Mouse (Mus musculus) myocyte (in vitro differentiated cells): ENCODE data around the gene Ly6f. TPM values are rescaled to one million over a fixed set of nuclear protein-coding genes. Genes with fewer than 3 reads are reported as not detected.
"Not testable (repeated sequence)": the region's sequence is repeated elsewhere in the genome, so short reads cannot be mapped to it uniquely, and the experiment has no call there.

ENCODE experiments used
- H3K27me3 ChIP-seq: one replicate; pipeline ENCODE4 v1.6.1; 2011; ENCODE audit not compliant: control insufficient read depth, insufficient read depth, insufficient read length
- H3K36me3 ChIP-seq: one replicate; pipeline ENCODE4 v1.6.1; 2011; ENCODE audit not compliant: control insufficient read depth, insufficient read depth
- H3K4me2 ChIP-seq: one replicate; pipeline ENCODE4 v1.6.1; 2011; ENCODE audit warnings: low read depth, control low read depth
- H3K4me3 ChIP-seq: one replicate; pipeline ENCODE4 v1.5.1; 2011; ENCODE audit warnings: mild to moderate bottlenecking, control low read depth, moderate library complexity
- H3K79me2 ChIP-seq: one replicate; pipeline ENCODE4 v1.6.1; 2011; ENCODE audit not compliant: control insufficient read depth, insufficient read depth
- H3ac ChIP-seq: one replicate; pipeline ENCODE4 v1.6.1; 2011; ENCODE audit not compliant: control insufficient read depth, insufficient read length
- CEBPB ChIP-seq: IDR thresholded peaks from 2 replicates; pipeline ENCODE4 v1.6.1; 2011; ENCODE audit warnings: mild to moderate bottlenecking, moderate library complexity; ENCODE audit not compliant: poor library complexity, insufficient read depth, severe bottlenecking
- E2F4 ChIP-seq: IDR thresholded peaks from one replicate; pipeline ENCODE4 v1.6.1; 2011; ENCODE audit warnings: mild to moderate bottlenecking, control low read depth, moderate library complexity; ENCODE audit not compliant: insufficient read depth
- MAX ChIP-seq: IDR thresholded peaks from one replicate; pipeline ENCODE4 v1.6.1; 2011; ENCODE audit warnings: low read depth, mild to moderate bottlenecking, control low read depth
- MYOD1 ChIP-seq, 3 experiments: IDR thresholded peaks; one replicate each; pipeline ENCODE4 v1.6.1; 2011; ENCODE audit warnings: control low read depth in 2 of 3, low read depth in 2 of 3, mild to moderate bottlenecking in 2 of 3, moderate library complexity in 1 of 3; ENCODE audit not compliant: insufficient read length in 2 of 3, control insufficient read depth in 1 of 3
- MYOG ChIP-seq, 3 experiments: IDR thresholded peaks; one replicate each; pipeline ENCODE4 v1.6.1; 2011; ENCODE audit warnings: control low read depth in 2 of 3, low read depth in 2 of 3, mild to moderate bottlenecking in 2 of 3; ENCODE audit not compliant: insufficient read length in 2 of 3, control insufficient read depth in 1 of 3, insufficient read depth in 1 of 3
- POLR2A ChIP-seq: IDR thresholded peaks from one replicate; pipeline ENCODE4 v1.6.1; 2011; ENCODE audit warnings: low read depth, mild to moderate bottlenecking, control low read depth, moderate library complexity; ENCODE audit not compliant: insufficient read length
- POLR2AphosphoS2 ChIP-seq: IDR thresholded peaks from one replicate; pipeline ENCODE4 v1.6.1; 2011; ENCODE audit warnings: low read depth, control low read depth; ENCODE audit not compliant: insufficient read length
- REST ChIP-seq: IDR thresholded peaks from one replicate; pipeline ENCODE4 v1.6.1; 2011; ENCODE audit warnings: mild to moderate bottlenecking, control low read depth, moderate library complexity; ENCODE audit not compliant: insufficient read depth, insufficient read length
- SRF ChIP-seq: IDR thresholded peaks from one replicate; pipeline ENCODE4 v1.6.1; 2011; ENCODE audit warnings: low read depth; ENCODE audit not compliant: control insufficient read depth, insufficient read length
- TCF12 ChIP-seq: IDR thresholded peaks from one replicate; pipeline ENCODE4 v1.6.1; 2011; ENCODE audit warnings: mild to moderate bottlenecking, control low read depth; ENCODE audit not compliant: poor library complexity, insufficient read depth, severe bottlenecking
- TCF3 ChIP-seq: IDR thresholded peaks from one replicate; pipeline ENCODE4 v1.6.1; 2011; ENCODE audit warnings: low read depth, control low read depth; ENCODE audit not compliant: insufficient read length
- USF1 ChIP-seq: IDR thresholded peaks from one replicate; pipeline ENCODE4 v1.6.1; 2011; ENCODE audit warnings: low read depth, mild to moderate bottlenecking, control low read depth, moderate library complexity
- polyA plus RNA-seq: library from polyadenylated mRNA; unstranded; fragments of >200 nt; fragmentation: generic; extraction: Trizol; gene quantifications from one replicate; pipeline ENCODE4 v1.2.1, GENCODE M21; 2012; ENCODE audit warnings: missing spikeins

The Ly6f gene
- polyA plus RNA-seq, 1 experiment: 0.64 TPM

DNA sequence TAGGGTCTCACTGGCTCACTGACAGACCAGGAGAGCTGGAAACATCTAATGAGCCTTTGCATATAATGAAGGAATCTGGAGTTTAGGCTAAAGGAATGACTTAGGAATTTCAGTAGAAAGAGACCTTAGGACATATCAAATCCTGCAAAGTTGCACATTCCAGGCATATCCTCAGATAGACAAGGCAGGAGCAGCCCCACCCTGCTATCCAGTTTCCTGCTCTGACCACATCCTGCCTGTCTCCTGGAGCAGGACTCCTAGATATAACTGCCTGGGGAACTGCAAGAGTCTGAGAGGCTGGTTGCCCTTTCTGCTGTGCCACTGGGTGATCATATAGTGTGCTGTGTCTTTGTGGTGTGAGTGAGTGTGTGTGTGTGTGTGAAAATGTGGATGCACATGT is 1.9 kb downstream of the Ly6f start:
- no peaks in the 10 kb centered on the region for H3K27me3 ChIP-seq
- no peak overlapping the region for H3K4me3 ChIP-seq
- H3K36me3 ChIP-seq: no peaks in the 10 kb centered on the region
- H3K79me2 ChIP-seq: no peaks in the 10 kb centered on the region
- H3ac ChIP-seq: no peak overlapping the region
- H3K4me2 ChIP-seq: peak overlapping the region; percentile 57
- TF ChIP-seq MYOG (IDR thresholded peaks at IDR 0.05; ENCODE audit: control insufficient read depth in 1 of 3, insufficient read depth in 1 of 3, insufficient read length in 2 of 3, low read depth in 2 of 3) (no peak), USF1 (no peak), SRF (no peak), POLR2AphosphoS2 (no peak), POLR2A (no peak), E2F4 (no peak), REST (no peak), MAX (no peak), TCF3 (no peak), MYOD1 (IDR thresholded peaks at IDR 0.05; ENCODE audit: control insufficient read depth in 1 of 3, insufficient read length in 2 of 3, low read depth in 2 of 3) (no peak), CEBPB (no peak), TCF12 (no peak)

DNA sequence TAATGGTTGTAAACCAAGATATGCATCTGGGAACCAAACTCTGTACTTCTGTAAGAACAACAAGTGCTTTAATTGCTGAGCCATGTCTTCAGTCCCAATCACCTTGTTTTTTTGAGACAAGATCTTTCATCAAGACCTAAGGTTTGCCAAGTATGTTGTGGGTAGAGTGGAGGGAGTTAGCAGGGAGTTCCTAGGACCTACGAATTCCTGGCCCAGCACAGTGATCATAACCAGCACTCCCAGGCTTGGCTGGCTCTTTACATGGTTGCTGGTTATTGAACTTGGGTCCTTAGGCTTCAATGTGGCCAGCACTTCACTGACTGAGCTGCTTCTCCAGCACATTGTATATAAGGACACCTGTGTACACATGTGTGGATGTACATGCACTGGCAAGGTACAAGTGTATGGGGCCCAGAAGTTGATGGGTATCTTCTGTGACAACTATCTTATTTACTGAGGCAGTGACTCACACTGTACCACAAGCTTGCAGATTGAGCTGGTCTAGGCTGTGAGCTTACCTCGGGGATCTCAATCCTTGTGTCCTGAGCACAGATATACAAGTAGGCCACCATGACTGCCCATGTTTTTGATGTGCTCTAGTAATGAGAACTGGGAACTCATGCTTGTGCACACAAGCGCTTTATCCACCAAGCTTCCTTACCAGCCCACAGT is 2.6 kb downstream of the Ly6f start:
- Histone ChIP-seq H3K27me3 (no peaks in the 10 kb centered on the region), H3ac (no peak overlapping the region), H3K36me3 (no peaks in the 10 kb centered on the region), H3K79me2 (no peaks in the 10 kb centered on the region), H3K4me3 (no peak overlapping the region), H3K4me2 (peak overlapping the region; percentile 57)
- TF ChIP-seq POLR2AphosphoS2 (no peak), E2F4 (no peak), REST (no peak), MYOG (IDR thresholded peaks at IDR 0.05; ENCODE audit: control insufficient read depth in 1 of 3, insufficient read depth in 1 of 3, insufficient read length in 2 of 3, low read depth in 2 of 3) (no peak), MAX (no peak), POLR2A (no peak)

DNA sequence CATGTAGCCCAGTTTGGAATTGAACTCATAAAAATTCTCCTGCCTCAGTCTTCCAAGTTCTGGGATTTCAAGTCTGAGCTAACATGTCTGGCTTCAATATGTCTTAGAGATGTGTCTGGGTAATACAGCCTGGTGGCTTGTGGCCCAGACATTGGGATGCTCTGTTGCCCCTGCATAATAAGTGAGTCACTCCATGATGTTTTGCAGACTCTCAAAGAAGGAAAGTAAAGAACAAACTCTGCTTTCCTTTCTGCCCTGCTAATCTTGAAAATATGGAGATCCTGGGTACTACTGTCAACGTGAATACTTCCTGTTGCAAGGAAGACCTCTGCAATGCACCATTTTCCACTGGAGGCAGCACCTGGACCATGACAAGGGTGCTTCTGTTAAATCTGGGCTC is 3.2 kb downstream of the Ly6f start:
- no peak overlapping the region for H3K4me3 ChIP-seq
- H3K36me3 ChIP-seq: no peaks in the 10 kb centered on the region
- H3ac ChIP-seq: no peak overlapping the region
- no peaks in the 10 kb centered on the region for H3K27me3 ChIP-seq
- H3K79me2 ChIP-seq: no peaks in the 10 kb centered on the region
- no peak for TF ChIP-seq POLR2A
- H3K4me2 ChIP-seq: peak overlapping the region; percentile 1

DNA sequence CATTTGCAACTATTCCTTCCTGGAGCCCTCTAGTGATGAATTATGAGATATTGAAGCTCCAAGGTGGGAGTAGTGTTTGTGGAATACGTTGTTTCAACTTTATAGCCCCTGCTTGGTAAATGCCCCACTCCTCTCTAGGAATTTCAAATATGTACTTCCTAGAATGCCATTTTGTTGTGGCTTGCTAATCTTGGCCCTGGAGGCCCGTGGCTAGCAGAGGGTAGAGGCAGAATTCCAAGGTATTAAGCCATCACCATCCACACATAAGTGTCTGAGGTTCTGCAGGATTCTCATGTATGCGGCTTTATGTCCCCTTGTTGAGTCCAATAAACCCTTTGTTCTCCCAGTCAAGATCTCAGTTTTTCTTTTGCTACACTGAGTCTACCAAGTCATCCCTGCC is 3.7 kb downstream of the Ly6f start:
- H3K4me3 ChIP-seq: no peak overlapping the region
- no peaks in the 10 kb centered on the region for H3K79me2 ChIP-seq

DNA sequence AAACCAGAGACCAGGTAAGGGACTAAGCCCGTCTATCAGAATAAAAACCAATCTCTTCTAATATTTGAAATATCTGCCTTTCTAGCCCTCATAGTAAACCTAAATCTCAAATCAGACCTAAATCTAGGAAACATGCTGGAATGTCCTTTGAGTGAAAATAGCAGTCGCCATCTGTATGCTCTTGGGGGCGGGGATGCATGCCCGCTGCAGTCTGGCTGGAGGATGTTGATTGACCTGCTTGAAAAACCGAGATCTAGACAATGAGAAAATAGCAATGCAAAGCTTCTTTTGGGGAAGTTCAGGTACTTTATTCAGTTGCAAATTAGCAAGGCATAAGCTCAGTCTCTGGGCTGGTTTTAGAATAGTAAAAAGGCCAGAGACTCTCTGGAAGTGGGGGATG is 13.8 kb downstream of the Ly6f start:
- H3ac ChIP-seq, H3K4me3 ChIP-seq: not testable (repeated sequence)

More for the DNA sequence above, 3.7 kb downstream of the Ly6f start:
- no peaks in the 10 kb centered on the region for H3K27me3 ChIP-seq
- TF ChIP-seq USF1 (no peak), POLR2AphosphoS2 (no peak), TCF3 (no peak), POLR2A (no peak), MYOD1 (IDR thresholded peaks at IDR 0.05; ENCODE audit: control insufficient read depth in 1 of 3, insufficient read length in 2 of 3, low read depth in 2 of 3) (no peak), TCF12 (no peak), CEBPB (no peak)
- no peak overlapping the region for H3K4me2 ChIP-seq
- no peak overlapping the region for H3ac ChIP-seq
- H3K36me3 ChIP-seq: no peaks in the 10 kb centered on the region

DNA sequence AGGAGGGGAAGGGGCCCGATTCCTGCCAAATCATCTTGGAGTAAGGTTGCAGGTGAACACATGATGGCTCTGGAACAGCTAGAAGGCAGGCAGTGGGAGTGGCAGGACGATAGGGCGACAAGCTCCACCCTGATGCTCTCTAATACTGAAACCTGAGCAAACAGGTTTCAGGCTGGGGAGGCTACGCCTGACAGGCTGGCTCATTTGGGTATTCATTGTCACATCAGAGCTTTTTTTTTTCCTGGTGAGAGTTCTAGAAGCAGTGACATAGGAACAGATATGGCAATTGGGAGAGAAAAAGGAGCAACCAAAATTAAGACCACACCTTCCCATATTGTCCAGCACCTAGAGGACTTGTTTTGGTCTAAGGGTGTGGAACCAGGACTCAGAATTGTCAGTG is 18.3 kb downstream of the Ly6f start:
- not testable (repeated sequence) for H3K4me2 ChIP-seq, H3K4me3 ChIP-seq, H3ac ChIP-seq, H3K79me2 ChIP-seq, H3K27me3 ChIP-seq, H3K36me3 ChIP-seq

More for the DNA sequence above, 13.8 kb downstream of the Ly6f start:
- H3K79me2 ChIP-seq, H3K36me3 ChIP-seq, H3K27me3 ChIP-seq, H3K4me2 ChIP-seq: not testable (repeated sequence)
